Mouse (Mus musculus): ENCODE measurements around the gene Mettl25.

The Mettl25 gene

DNA sequence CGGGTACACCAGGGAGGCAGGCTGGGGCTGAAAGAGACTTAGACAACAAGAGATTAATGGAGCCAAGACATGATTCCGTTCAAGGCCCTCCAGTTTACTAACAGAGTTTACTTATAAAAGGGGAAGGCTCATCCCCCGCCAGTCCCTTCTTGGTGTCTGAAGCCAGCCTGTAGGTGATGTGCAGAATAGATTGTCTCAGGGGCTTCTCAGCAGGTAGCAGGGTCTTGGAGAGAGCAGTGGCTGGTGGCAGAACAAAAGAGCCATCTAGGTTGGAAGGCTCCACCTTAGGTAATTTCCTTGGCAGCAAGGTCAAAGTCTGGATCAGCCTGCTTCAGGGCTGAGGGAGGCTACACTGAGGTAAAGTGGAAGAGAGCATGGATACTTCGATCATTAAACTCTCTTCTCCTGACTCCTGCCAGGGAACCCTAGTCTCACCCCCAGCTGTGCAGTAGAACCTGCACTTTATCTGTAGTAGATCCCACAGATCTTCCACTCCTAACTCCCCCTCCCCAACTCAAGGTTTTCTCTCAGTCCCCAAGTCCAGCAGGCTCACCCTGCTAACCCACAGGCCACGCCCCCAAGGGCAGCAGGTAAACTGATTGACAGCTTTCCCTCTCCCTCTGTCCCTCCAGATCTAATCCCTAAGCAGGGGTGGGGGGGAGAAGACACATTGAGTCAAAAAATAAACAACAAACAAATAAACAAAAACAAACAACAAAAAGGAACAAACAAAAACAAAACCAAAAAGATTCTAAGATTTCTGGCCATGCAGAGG is 87.2 kb downstream of the Mettl25 start:
- DNase-seq (ENCODE audit: low spot score): no peak

GRCm38 (mm10) chr10:105746019-105746418 is 95.2 kb downstream of the Mettl25 start:
- DNase-seq (ENCODE audit: low spot score): no peak

DNA sequence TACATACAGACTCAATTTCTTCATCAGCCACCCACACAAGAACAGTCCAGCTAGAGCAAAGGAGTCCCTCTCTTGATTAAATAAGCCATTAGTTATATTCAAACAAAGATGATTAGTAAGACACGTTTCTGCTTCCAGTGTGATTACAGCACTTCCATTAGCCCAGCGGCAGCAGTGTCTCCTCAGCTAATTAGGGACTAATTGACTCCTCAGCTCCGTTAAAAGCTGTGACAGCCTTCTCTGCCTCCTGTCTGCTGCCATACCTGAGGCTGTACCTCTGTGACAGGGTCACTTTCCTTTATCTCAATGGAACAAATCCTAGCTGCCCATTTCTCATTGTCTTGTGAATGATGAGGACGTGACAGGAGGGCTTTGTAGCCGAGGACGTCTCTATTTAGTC is 99.4 kb downstream of the Mettl25 start:
- no peak for DNase-seq (ENCODE audit: low spot score)

- no peak for DNase-seq (ENCODE audit: low spot score)
Observed at GRCm38 (mm10) chr10:105738942-105739341, 102.2 kb downstream of the Mettl25 start.

GRCm38 (mm10) chr10:105727798-105728197 is 113.4 kb downstream of the Mettl25 start:
- DNase-seq (ENCODE audit: low spot score): no peak

DNA sequence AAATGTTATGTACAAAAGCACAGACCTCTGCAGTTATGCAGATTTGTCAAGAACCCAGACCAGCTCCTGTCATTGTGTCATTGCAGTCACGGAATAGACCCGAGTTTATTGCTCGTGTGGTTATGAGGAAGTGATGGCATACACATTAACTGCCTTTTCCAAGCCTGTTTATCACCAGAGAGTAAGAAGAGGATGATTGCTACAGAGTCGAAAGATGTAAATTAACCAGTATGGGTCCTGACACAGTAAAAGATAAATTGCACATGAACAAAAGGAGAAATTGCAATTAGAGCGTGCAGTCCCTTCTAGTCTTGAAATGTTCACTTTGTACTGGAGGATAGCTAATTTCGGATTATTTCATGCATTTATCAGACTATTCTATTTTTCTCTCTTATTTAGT is 113.8 kb downstream of the Mettl25 start:
- no peak for DNase-seq (ENCODE audit: low spot score)

- no peak for DNase-seq (ENCODE audit: low spot score)
Observed at GRCm38 (mm10) chr10:105714844-105715243, 126.3 kb downstream of the Mettl25 start.

GRCm38 (mm10) chr10:105714366-105714765 is 126.8 kb downstream of the Mettl25 start:
- no peak for DNase-seq (ENCODE audit: low spot score)

DNA sequence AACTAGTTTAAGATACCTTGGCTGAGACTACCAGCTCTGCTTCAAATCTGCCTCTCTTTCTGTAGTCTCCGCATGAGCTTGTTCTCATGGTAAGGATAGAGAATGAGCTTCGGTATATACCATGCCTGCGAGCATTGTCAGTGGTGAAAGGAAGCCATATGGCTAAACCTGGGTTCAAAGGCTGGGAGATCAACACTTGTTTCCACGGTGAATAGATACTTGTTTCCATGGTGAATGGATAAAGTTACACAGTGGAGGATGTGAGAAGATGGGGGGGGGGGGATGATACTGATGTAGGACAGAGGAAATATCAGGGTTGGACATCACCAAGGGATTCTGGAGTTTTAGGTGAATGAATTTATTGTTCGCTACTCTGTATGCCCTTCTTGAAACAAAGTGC is 128.0 kb downstream of the Mettl25 start:
- no peak for DNase-seq (ENCODE audit: low spot score)

Measured in ovary, postnatal 14 days (tissue).